Mouse (Mus musculus) cerebellum, adult 9-10 months (tissue): ENCODE data around the gene Myh10.

Source experiments
- DNase-seq: peaks from one replicate; pipeline ENCODE4 v3.0.0; 2022

Gene Myh10

DNA sequence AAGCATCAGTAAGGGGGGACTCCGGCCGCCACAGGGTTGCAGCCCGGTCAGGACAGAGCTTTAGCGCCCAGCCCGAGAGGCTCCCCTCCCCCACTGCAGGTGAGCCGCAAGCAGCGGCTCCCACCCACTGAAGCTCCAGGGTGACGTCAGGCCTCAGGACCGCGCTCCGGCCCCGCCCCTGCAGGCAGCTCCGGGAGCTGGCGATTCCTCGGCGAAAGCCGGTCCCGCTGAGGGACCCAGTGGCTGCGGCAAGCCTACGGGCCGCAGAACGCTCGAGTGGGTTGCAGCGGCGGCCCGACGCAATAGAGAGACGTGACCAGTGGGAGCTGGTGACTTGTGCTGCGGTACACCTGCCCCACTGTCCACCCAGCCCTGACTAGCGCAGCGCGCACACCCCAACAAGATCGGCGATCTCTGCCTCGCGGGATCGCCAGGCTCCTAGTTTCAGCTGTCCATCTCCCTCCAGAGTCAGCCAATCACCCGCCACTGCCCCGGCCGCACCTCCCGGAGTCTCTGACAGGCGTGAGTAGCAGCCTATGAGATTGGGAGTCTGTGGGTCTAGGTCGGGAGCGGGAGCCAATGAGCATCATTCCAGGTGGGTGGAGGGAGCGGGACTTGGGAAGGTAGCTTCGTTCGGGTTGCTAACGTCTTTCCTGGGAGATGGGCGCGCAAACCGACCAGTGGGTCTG is at the start of gene Myh10:
Myh10 (plus strand) TSS at position 239 of the 689 bp plus-strand sequence.
- DNase-seq: peak; percentile 99

DNA sequence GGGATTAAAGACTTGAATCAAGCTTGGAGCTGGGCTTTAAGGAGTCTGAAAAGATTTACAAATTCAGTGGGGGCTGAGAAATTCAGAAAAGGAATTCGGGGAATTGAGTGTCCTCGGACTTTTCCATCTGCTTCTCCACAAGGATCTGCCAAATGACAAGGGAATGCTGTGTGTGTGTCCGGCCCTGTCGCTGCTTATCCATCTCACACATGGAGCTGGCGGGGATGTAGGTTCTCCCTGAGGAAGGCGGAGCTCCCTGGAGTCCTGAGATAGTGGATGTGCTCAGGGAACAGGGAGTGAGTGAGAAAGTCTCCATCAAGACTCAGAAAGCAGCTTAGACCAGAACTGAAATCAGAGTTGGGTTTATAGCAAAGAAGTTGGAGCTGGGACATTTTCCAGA is 46.6 kb upstream of the Myh10 start:
- DNase-seq: no peak

DNA sequence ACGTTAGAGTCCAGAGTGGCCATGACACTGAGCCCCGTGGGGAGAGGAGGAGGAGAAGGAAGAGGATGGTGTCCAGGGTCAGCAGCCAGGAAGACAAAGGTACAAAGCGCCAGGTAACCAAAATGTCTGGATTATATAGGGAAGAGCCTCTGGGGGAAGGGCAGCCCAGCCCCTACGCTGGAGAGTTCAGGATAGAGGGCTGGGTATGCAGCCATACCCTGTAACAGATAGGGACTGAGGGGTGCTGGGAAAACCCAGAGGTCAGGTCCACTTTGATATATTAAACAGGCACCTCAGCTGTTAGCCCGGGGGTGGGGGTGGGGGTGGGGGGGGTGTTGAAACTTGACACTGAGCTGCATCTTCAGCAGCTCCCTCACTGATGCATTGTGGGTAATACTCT is 43.6 kb upstream of the Myh10 start:
- no peak for DNase-seq

DNA sequence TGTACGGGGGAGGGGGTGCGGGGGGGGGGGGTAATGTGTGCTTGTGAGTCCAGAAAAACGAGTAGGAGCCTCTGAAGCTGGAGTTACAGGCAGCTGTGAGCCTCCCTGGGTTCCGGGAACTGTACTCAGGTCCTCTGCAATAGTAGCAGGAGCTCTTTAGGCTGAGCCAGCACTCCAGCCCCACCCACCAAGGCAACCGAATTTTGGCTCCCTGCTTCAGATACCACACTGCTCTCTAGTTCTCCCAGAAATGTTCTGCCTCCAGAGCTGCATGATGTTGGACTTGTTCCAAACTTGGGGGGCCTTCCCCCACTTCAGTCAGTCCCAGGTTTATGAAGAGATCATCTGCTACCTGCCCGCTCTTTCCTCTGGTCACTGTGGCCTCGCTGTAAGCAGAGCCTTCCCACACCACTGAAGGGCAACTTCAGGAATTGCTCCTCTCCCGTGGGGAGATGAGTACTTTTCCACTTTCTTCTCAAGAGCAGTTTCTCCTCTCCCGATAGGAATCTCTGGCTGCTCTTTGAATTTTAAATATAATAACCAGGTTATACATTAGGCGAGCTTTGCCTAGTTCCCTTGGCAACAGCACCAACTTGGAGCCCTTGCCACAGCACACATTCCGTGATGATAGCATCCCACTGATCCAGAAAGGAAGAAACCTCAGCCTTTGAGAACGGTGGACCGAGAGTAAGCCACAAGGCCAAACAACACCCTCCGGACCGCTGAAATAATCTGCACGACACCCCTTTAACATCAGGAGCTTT is 42.8 kb upstream of the Myh10 start:
- no peak for DNase-seq

DNA sequence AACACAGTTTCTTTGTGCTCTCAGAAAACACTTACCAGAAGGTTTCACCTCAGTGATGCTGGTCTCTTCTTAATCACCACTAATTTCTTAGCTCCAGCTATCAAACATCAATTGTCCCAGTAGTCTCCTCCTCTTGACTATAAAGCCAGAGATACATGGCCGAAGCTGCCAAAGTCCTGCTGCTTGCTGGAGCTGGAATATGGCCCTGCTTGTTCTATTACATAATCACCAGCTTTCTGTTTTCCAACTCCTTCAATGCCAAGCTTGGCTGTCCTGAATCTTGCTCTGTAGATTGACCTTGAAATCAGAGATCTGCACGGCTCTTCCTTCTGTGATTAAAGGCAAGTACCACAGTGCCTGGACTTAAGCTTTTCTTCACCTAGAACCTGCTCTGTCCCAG is 39.8 kb upstream of the Myh10 start:
- DNase-seq: peak; percentile 64

DNA sequence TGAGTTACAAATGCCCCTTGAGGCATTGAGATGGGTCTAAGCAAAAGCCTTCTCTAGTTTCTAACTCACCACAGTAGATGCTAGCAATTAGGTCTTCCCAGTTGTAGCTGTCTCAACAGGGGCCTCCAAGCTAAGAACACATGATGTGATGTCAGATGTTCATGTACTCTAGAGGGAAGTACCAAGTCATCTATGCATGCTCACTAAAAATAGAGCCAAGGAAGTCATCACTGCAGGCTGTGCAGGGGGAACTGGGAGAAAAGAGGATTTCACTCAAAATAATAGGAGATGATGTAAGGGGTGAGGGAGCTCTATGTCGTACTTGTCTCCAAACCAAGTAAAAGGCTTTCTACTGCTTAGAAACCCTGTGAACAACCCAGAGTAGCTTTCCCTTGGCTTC is 35.8 kb upstream of the Myh10 start:
- no peak for DNase-seq

DNA sequence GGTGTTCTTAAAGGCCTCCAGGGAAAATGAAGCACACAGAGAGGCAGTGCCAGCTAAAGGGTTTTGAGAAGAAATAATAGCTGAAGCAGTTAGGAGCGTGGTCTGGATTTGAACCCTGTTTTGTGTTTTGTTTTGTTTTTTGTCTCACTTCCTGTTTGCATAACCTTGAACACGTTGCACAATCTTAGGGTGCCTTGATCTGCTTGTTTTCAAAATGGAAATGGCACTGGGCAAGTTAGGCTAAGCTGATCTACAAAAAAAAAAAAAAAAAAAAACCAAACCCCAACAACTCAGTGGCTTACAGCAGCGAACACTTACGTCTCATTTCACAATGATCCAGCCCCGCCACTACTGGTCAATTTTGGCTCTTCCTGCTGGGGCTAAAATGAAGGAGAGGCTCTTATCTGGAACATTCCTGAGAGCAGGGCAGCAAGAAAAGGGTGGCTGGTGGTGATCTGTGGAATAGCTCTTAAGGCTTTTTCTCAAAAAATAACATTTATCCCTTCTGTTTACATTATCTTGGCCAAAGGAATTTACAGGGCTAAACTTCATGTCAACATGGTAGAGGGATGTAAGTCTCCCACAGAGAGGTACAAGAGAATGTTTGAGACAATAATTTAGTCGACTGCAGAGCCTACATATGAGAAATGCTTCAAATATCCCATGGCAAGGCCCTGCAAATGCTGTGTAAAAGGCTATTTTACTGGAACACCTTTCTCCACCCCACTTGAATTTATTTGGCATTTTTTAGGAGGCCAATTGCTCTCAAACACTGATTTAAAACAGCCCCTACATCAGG is 34.3 kb upstream of the Myh10 start:
- DNase-seq: no peak

DNA sequence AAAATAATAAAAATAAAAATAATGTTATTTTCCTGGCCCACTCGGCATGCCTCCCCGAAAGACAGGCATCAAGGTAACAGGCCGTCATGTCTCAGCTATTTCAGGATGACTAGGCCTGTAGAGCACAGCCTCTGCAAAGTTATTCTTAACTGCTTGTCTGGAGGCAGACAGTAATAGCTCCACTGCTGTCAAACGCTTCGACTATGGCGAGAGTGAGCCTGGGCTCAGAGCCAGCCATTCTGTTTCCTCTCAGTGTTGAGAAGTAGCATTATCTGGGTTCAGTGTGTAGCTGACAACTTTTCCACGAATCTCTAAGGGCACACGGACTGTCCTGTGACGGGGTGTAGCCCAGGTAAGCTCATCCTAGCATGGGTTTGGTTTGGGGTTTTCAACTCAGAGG is 33.5 kb upstream of the Myh10 start:
- no peak for DNase-seq

DNA sequence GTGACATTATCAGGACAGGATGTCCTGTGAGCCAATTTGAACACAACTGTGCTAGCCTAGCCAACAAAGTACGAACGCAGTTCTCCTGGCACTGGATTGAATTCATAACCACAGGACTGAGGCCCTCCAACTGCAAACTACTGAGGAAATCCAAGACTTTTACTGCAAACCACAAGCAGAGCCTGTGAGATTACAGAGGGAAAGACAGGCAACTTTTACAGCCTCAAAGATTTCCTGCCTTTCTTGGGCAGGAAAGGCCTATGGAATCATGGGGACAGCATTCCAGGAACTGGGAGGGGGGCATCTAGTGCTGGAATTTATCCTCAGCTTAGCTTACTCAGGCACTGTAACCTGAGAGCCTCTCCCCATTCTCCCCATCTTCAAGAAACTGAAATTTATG is 26.0 kb upstream of the Myh10 start:
- no peak for DNase-seq

DNA sequence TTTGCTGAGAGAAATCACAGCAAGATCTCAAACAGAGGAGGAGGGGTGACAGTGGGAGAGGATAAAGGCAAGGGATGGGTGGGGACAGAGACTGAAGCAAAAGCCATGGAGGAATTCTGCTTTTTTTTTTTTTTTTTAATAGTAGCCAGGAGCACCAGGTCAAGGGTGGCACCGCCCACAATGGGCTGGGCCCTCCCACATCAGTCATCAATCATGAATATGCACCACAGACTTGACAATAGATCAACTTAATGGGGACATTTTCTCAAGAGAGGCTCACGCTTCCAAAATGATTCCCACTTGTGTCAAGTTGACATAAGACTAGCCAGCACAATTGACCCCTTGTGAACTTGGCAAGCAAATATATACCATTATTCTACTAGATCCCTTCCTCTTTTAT is 25.1 kb upstream of the Myh10 start:
- DNase-seq: no peak

DNA sequence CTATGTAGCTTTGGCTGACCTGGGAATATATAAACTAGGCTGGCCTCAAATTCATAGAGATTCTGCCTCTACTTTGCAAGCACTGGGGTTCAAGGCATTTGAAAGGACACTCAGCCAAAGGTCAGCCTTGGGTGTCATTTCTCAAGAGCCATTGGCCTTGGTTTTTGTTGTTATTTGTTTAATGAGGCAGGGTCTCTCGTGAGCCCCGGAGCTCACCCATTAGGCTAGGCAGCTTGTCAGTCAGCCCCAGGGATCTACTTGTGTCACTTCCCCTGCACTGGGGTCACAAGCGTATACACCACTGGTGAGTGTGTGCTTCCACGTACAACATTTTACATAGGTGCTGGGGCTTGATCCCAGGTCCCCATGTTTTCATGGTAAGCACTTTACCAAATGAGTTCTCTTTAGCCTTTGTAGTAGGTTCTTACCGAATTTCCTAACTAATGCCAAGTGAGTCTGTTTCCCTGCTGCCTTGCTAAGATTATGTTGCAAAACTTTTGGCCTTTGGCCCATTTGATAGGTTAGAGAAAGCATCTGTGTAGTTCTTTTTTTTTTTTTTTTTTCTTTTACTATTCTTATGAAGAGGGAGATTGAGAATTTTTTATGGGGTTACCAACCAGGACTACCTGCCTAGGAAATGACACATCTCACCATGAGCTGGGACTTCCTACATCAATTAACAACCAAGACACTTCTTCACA is 18.9 kb upstream of the Myh10 start:
- DNase-seq: no peak

DNA sequence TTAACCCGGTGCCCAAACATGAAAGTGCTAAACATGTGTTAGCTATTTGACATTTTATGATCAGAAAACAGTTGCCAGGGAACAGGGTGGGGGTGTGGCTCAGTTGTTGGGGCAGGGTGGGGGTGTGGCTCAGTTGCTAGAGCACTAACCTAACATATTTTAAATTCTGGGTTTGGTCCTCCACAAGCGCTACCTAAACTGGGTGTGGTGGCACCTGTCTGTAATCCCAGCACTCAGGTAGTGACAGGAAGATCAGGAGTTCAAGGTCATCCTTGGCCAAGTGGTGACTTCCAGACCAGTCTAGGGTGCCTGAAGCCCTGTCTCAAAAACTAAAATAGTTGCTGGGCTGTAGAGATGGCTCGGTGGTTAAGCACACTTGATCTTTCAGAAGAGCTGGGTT is 17.3 kb upstream of the Myh10 start:
- no peak for DNase-seq

DNA sequence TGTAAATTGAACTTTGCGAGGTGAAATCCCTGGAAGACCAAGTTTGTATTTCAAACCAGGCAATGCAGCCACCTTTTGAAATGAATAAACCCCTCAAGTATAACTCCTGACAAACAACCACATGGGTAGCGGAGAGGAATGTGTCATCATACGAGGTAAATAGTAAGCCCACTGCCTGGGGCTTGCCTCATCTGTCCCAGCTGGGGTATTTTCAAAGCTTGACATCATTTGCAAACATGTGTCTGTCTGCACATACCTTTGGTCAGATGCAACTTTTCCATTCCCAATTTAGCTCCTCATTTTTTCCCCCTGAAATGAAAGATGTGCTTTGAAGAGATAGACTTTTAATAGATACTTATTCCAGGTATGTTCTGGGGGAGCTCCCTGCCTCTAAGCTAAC is 16.7 kb upstream of the Myh10 start:
- DNase-seq: no peak

DNA sequence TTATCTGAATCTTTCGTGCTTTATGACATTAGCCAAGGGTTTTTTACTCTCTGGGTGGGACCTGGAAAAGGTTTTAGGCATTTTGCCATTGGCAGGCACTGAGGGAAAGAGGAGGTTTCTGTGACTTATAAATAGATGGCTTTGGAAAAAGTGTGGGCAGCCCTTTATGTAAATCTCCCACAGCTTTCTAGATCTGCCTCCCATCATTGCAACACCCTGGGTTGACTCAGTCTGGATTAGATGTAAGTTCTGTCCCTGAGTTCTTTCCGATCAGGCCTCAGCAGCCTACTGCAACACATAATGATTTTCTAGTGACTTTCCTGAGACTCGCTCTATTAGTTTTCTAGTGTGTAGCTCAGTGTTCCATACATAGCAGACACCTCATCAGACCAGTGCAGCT is 16.1 kb upstream of the Myh10 start:
- no peak for DNase-seq

DNA sequence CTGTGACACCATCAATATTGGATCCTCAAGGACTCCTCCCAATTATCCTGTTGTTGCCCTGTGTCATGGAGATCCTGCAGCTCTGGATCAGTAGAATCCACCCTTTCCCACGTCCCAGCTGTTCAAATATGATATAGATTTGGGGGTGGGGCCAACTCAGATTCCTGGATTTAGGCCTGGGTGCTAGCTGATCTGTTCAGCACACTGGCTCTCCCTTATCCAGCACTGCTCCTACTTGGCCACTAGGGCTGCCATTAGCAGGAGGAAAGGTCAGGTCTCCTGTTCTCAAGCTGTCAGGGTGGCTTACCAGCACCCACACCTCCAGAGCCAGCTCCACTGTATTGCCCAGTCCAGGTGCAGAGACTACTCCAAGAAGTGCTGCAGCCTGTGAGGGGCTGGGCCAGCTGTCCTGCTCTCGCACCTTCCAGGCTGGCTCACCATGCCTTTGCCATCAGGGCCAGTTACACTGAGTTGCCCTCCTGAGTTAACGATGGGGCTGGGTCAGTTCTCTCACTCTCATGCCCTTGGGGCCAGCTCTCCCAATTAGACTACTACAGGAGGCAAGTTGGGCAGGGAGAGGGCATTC is 10.0 kb upstream of the Myh10 start:
- no peak for DNase-seq

DNA sequence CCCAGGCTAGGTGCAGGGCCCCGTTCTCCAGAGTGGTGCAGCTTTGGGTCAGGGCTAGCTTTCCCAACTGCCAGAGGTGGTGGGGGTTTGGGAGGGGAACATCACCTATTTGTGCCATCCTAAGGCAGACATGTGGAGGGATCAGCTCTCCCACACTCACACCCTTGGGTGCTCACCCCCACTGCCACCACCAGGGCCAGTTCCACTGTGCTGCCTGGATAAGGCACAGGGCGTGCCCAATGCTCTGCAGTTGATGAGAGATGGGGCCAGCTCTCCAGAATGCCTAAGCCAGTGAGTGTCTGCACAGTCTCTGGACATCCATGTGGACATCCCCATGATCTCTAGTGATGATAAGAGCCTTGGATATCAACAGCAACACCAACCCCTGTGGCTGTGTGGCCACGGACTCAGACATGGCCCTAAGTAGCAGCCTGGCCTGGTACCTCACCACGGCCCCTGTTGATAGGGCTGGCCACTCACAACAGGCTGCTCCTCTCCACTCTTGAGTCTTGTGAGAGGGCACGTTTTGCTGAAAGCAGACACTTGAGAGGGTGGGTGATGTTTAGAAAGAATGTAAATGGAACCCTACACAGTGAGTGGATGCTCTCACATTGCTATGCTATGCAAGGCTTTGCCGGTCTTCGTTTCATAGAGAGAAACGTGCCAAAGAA is 9.1 kb upstream of the Myh10 start:
- DNase-seq: no peak

DNA sequence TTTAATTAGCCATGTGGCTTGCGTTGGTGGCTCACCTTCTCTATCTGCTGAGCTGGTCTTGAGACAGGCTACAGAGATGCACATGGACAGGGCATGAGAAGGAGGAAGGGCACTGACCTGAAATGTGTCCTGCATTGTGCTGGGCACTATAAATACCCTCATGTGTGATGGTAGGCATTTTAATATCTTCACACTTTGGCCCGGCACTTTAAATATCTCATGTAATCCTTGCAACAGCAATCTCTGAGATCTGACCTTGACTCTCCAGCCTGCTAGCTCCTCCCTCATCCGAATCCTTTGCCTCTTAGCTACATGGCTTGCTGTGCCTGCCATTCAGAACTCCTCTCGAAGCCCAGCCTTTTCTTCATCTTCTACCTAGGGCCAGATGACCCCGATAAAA is 5.4 kb upstream of the Myh10 start:
- DNase-seq: no peak

DNA sequence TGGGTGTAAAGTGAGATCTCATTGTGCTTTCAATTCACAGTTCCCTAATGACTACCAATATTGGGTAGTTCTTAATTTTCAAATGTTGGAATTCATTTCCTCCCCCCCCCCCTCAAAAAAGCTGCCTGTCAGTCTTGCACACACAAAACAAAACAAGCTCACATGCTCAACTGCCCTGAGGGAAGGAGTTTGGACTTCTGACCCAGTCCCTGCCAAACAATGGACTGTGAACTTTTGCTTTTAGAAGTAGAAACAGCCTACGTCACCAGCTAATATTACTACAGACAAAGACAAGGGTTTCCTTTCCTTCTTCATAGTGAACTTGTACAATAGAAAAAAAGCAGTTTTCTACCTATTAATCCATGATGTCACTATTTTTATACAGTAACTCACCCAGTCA is 2.1 kb upstream of the Myh10 start:
- no peak for DNase-seq

DNA sequence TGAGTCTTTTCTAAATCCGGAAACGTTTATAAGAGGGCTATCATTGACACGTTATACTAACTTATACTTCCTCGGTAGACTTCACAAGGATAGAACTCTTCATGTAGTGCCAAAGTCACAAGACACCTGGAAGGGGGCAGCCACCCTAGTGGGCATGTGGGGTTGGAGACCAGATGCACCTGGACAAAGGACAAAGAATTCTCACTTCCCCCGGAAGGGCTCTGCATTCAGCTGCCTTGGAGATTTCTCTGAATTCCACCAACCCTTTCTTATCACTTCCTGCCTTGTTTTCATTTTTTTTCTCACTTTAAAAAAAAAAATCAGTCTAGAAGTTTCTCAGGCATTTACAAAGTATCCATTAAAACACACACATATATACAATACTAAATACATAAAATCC is 894 bp upstream of the Myh10 start:
- DNase-seq: no peak

DNA sequence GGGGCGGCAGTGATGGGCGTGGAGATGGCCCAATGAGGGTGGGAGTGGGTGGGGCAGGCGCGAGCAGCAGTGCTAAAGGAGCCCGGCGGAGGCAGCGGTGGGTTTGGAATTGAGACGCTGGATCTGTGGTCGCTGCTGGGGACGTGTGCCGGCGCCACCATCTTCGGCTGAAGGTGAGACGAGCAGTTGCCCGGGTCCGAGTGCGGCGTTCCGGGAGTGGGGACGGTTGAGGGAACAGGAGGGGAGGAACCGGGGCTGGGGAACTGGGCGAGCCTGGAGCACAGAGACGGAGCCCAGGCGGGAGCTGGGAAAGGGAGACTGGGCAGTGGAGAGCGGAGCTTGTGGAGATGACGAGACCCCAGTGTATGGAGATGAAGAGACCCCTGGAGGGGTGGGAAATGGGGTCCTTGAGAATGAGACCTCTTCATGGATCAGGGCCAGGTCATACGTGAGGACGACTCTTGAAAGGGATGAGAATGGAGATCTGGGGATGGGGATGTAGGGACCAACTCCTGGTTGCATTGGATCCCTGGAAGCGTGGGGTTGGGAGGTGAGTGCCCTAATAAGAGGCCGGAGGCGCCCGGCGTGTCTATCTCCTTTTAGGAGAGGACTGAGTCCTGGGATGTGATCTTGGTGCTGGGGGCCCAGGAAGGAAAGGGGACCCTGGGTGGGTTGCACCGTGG is 792 bp downstream of the Myh10 start:
- peak; percentile 76 for DNase-seq

DNA sequence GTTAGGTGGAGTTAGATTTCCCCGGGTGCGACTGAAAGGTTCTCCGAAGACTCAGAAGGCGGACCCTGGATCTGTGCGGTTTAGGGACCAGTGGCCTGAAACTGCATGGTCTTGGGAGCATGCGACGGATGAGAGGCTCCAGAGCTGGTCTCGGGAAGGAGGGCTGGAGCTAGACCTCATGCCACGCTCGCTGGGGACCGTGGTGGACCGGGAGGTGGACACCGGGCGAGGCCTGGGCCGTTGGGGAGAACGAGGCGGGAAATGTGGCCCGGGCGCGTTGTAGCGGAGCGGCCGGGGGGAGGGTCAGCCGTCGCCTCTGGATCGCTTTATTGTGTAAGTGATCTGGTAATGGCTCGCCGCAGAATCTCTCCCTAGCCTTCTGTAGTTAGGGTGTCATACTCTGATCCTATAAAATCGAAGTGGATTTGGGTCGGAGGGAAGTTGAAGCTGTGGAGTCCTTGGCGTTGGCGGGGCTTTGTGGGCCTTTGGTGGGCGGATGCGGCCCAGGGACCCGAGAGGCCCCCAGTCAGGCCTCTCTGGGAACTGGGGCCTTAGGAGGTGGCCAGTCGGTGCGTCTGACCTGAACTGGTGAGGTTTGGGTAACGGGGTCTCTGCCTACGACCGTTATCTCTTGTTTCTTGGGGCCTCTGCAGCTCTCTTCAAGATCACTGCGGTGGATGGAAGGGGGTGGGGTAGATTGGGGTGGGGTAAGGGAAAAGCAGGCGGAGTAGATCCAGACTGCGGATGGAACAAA is 1.5 kb downstream of the Myh10 start:
- no peak for DNase-seq
